Mouse (Mus musculus): Measurements from ENCODE around the gene Sec22b. TPM values are rescaled to one million over a fixed set of nuclear protein-coding genes. Genes with fewer than 3 reads are reported as not detected.
A peak's percentile ranks its signal among the peaks of the same experiment; 100 is the strongest.

Sec22b gene
- polyA plus RNA-seq, 2 experiments from 2014 or later = 80.3 to 83.7 TPM

- no peak for ATAC-seq
Measured at GRCm38 (mm10) chr3:97911093-97911492, 10.1 kb downstream of the Sec22b start.

- ATAC-seq = no peak
Measured at GRCm38 (mm10) chr3:97915081-97915480, 14.1 kb downstream of the Sec22b start.

GRCm38 (mm10) chr3:97918885-97919550 lies 18.0 kb downstream of the Sec22b start:
- ATAC-seq = no peak

GRCm38 (mm10) chr3:97925246-97925645 lies 24.3 kb downstream of the Sec22b start:
- no peak for ATAC-seq

- no peak for ATAC-seq
Measured at GRCm38 (mm10) chr3:97927322-97927721, 26.3 kb downstream of the Sec22b start.

GRCm38 (mm10) chr3:97928968-97929858 lies 28.2 kb downstream of the Sec22b start:
- ATAC-seq = peak; percentile 51

GRCm38 (mm10) chr3:97930141-97930786 lies 29.3 kb downstream of the Sec22b start:
- no peak for ATAC-seq

- no peak for ATAC-seq
Measured at GRCm38 (mm10) chr3:97930787-97931158, 29.8 kb downstream of the Sec22b start.

- no peak for ATAC-seq
Measured at GRCm38 (mm10) chr3:97931310-97931885, 30.4 kb downstream of the Sec22b start.

GRCm38 (mm10) chr3:97932131-97932530 lies 31.1 kb downstream of the Sec22b start:
- ATAC-seq = peak; percentile 59

- peak; percentile 9 for ATAC-seq
Measured at GRCm38 (mm10) chr3:97932771-97933170, 31.8 kb downstream of the Sec22b start.

GRCm38 (mm10) chr3:97933251-97933650 lies 32.3 kb downstream of the Sec22b start:
- ATAC-seq = peak; percentile 46

- ATAC-seq = no peak
Measured at GRCm38 (mm10) chr3:97933811-97934210, 32.8 kb downstream of the Sec22b start.

GRCm38 (mm10) chr3:97934331-97935300 lies 33.6 kb downstream of the Sec22b start:
- no peak for ATAC-seq

GRCm38 (mm10) chr3:97937068-97937944 lies 36.3 kb downstream of the Sec22b start:
- no peak for ATAC-seq

GRCm38 (mm10) chr3:97937945-97938266 lies 36.9 kb downstream of the Sec22b start:
- no peak for ATAC-seq

- ATAC-seq = no peak
Measured at GRCm38 (mm10) chr3:97938814-97939526, 38.0 kb downstream of the Sec22b start.

GRCm38 (mm10) chr3:97939626-97940510 lies 38.9 kb downstream of the Sec22b start:
- no peak for ATAC-seq
